Mouse (Mus musculus): Measurements from ENCODE around the gene Tprkb.

DNA sequence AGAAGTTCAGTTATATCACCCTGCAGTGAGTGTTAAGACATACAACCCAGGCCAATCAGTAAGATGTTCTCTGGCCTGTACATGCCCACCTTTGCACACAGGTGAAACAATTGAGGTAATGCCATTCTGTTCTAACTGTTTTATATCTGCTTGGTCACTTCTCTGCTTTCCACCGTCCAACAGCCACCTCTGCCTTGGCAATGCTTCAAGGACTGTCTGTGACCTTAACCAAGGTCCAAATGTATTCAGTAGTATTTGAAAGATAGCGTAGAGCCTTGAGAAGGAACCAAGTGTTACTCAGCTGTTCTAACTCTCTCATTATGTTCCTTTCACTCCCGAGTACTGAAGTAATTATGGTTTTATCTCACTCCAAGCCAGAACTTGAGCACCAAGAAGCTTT, 49.1 kb upstream of the Tprkb start:
- TF ChIP-seq CTCF (IDR thresholded peaks at IDR 0.05; ENCODE audit: borderline replicate concordance, insufficient read depth, low read depth, low read length) (no peak), POLR2A (IDR thresholded peaks at IDR 0.05; ENCODE audit: borderline replicate concordance, insufficient read depth, low read length) (no peak)

Measured in cerebellum, adult 2 months (tissue).